Mouse (Mus musculus): ENCODE results near the gene Olfr209. TPM values are rescaled to one million over a fixed set of nuclear protein-coding genes. Genes with fewer than 3 reads are reported as not detected.

Olfr209 gene
- total and polyA plus RNA-seq, 2 experiments from 2014 or later = not detected

- Histone ChIP-seq H3K4me2 (ENCODE audit: low read depth, low read length, poor library complexity, severe bottlenecking) (no peak within 1 kb of the TSS), H3K36me3 (ENCODE audit: insufficient read depth, low read length) (no peaks in the 10 kb centered on the region), H3K4me1 (ENCODE audit: insufficient read depth, low read length) (no peaks in the 10 kb centered on the region), H3K9me3 (ENCODE audit: low read length) (no peaks in the 10 kb centered on the region), H3K27me3 (ENCODE audit: insufficient read depth, low read length) (no peaks in the 10 kb centered on the region), H3K9ac (replicated peaks; ENCODE audit: low read length, poor library complexity, severe bottlenecking) (no peak within 1 kb of the TSS), H3K27ac (ENCODE audit: low read depth, low read length) (no peak within 1 kb of the TSS), H3K4me3 (ENCODE audit: low read depth, low read length) (no peak within 1 kb of the TSS)
- ATAC-seq (ENCODE audit: low FRiP score) = no peak
- TF ChIP-seq CTCF (IDR thresholded peaks at IDR 0.05) = no peak
- no peak for DNase-seq (ENCODE audit: low spot score)
These were observed 45.6 kb downstream of the Olfr209 start, which contains the start of gene Olfr204 for GRCm38 (mm10) chr16:59318148-59318547. Olfr204 (minus strand) TSS chr16:59318248.

Other genes starting within 250 kb of the Olfr209 start
- not detected in 2 replicates for gene Olfr194, start 242.9 kb downstream of the Olfr209 start, total RNA-seq (2014; rRNA removed)
- gene Olfr194, start 242.9 kb downstream of the Olfr209 start, polyA plus RNA-seq (2015; fragmentation: Nextera tagmentation; extraction: Ambion mirVana) = not detected in 2 replicates
- gene Olfr195, start 216.9 kb downstream of the Olfr209 start, total RNA-seq (2014; rRNA removed) = not detected in 2 replicates
- not detected in 2 replicates for gene Olfr195, start 216.9 kb downstream of the Olfr209 start, polyA plus RNA-seq (2015; fragmentation: Nextera tagmentation; extraction: Ambion mirVana)
- not detected in 2 replicates for gene Olfr196, start 193.5 kb downstream of the Olfr209 start, total RNA-seq (2014; rRNA removed)
- gene Olfr196, start 193.5 kb downstream of the Olfr209 start, polyA plus RNA-seq (2015; fragmentation: Nextera tagmentation; extraction: Ambion mirVana) = not detected in 2 replicates
- not detected in 2 replicates for gene Olfr198, start 160.5 kb downstream of the Olfr209 start, total RNA-seq (2014; rRNA removed)
- gene Olfr198, start 160.5 kb downstream of the Olfr209 start, polyA plus RNA-seq (2015; fragmentation: Nextera tagmentation; extraction: Ambion mirVana) = not detected in 2 replicates
- gene Olfr199, start 144.2 kb downstream of the Olfr209 start, total RNA-seq (2014; rRNA removed) = not detected in 2 replicates
- not detected in 2 replicates for gene Olfr199, start 144.2 kb downstream of the Olfr209 start, polyA plus RNA-seq (2015; fragmentation: Nextera tagmentation; extraction: Ambion mirVana)
- not detected in 2 replicates for gene Olfr201, start 91.4 kb downstream of the Olfr209 start, total RNA-seq (2014; rRNA removed)
- not detected in 2 replicates for gene Olfr201, start 91.4 kb downstream of the Olfr209 start, polyA plus RNA-seq (2015; fragmentation: Nextera tagmentation; extraction: Ambion mirVana)
- not detected in 2 replicates for gene Olfr202, start 77.2 kb downstream of the Olfr209 start, total RNA-seq (2014; rRNA removed)
- not detected in 2 replicates for gene Olfr202, start 77.2 kb downstream of the Olfr209 start, polyA plus RNA-seq (2015; fragmentation: Nextera tagmentation; extraction: Ambion mirVana)
- gene Olfr203, start 65.1 kb downstream of the Olfr209 start, total RNA-seq (2014; rRNA removed) = not detected in 2 replicates
- gene Olfr203, start 65.1 kb downstream of the Olfr209 start, polyA plus RNA-seq (2015; fragmentation: Nextera tagmentation; extraction: Ambion mirVana) = not detected in 2 replicates
- not detected in 2 replicates for gene Olfr204, start 45.7 kb downstream of the Olfr209 start, total RNA-seq (2014; rRNA removed)
- not detected in 2 replicates for gene Olfr204, start 45.7 kb downstream of the Olfr209 start, polyA plus RNA-seq (2015; fragmentation: Nextera tagmentation; extraction: Ambion mirVana)
- not detected in 2 replicates for gene Olfr205, start 32.9 kb downstream of the Olfr209 start, total RNA-seq (2014; rRNA removed)
- gene Olfr205, start 32.9 kb downstream of the Olfr209 start, polyA plus RNA-seq (2015; fragmentation: Nextera tagmentation; extraction: Ambion mirVana) = not detected in 2 replicates
- not detected in 2 replicates for gene Olfr206, start 14.7 kb downstream of the Olfr209 start, total RNA-seq (2014; rRNA removed)
- not detected in 2 replicates for gene Olfr206, start 14.7 kb downstream of the Olfr209 start, polyA plus RNA-seq (2015; fragmentation: Nextera tagmentation; extraction: Ambion mirVana)
- gene Gabrr3, start 43.3 kb upstream of the Olfr209 start, total RNA-seq (2014; rRNA removed) = 0.14 and 0.16 TPM in 2 replicates
- not detected in 2 replicates for gene Gabrr3, start 43.3 kb upstream of the Olfr209 start, polyA plus RNA-seq (2015; fragmentation: Nextera tagmentation; extraction: Ambion mirVana)
- gene Riox2, start 107.8 kb upstream of the Olfr209 start, total RNA-seq (2014; rRNA removed) = 5.1 and 8.6 TPM in 2 replicates
- 11.1 and 11.2 TPM in 2 replicates for gene Riox2, start 107.8 kb upstream of the Olfr209 start, polyA plus RNA-seq (2015; fragmentation: Nextera tagmentation; extraction: Ambion mirVana)
- 3.3 and 4.0 TPM in 2 replicates for gene Crybg3, start 237.0 kb upstream of the Olfr209 start, total RNA-seq (2014; rRNA removed)
- gene Crybg3, start 237.0 kb upstream of the Olfr209 start, polyA plus RNA-seq (2015; fragmentation: Nextera tagmentation; extraction: Ambion mirVana) = 0.69 and 1.1 TPM in 2 replicates

Data from midbrain, postnatal 0 days (tissue).